Mouse (Mus musculus): ENCODE results near the gene Vps13d.

- no peak for TF ChIP-seq POLR2A (IDR thresholded peaks at IDR 0.05; ENCODE audit: control insufficient read depth, low read depth, low read length)
- TF ChIP-seq CTCF (IDR thresholded peaks at IDR 0.05; ENCODE audit: control insufficient read depth, insufficient read depth, insufficient replicate concordance, low read depth, low read length), result no peak
These were observed 246.9 kb downstream of the Vps13d start for GRCm38 (mm10) chr4:144947738-144948390.

Measured in testis, adult 2 months (tissue).